Mouse (Mus musculus) heart, embryonic 11.5 days (tissue): ENCODE measurements at regions not wholly inside any gene's neighbourhood (a gene's known extent, or its start where the extent isn't known, plus 50 kb on each side); places are given as distances from the start of the nearest gene placed in this dataset.

Source experiments
- ATAC-seq: fragments of 200-750 bp; cut with Nextera tagmentation; replicated peaks from 2 replicates; pipeline ENCODE4 v1.8.0; 2017; ENCODE audit warnings: moderate library complexity; ENCODE audit not compliant: insufficient number of reproducible peaks, low FRiP score, low TSS enrichment
- H3K27ac ChIP-seq: fragments of 300-500 bp; sonication (generic); 2 replicates; pipeline ENCODE4 v1.5.1; 2014; ENCODE audit warnings: mild to moderate bottlenecking, low read depth, low read length
- H3K27me3 ChIP-seq: fragments of 300-500 bp; sonication (generic); 2 replicates; pipeline ENCODE4 v1.6.1; 2014; ENCODE audit warnings: mild to moderate bottlenecking, low read length, mixed read lengths; ENCODE audit not compliant: control insufficient read depth, insufficient read depth
- H3K36me3 ChIP-seq: fragments of 300-500 bp; sonication (generic); 2 replicates; pipeline ENCODE4 v1.6.1; 2014; ENCODE audit warnings: mild to moderate bottlenecking, low read length, moderate library complexity, mixed read lengths; ENCODE audit not compliant: control insufficient read depth, insufficient read depth
- H3K4me1 ChIP-seq: fragments of 300-500 bp; sonication (generic); 2 replicates; pipeline ENCODE4 v1.6.1; 2014; ENCODE audit warnings: low read length; ENCODE audit not compliant: control insufficient read depth, insufficient read depth
- H3K4me2 ChIP-seq: fragments of 300-500 bp; sonication (generic); 2 replicates; pipeline ENCODE4 v1.6.1; 2014; ENCODE audit warnings: mild to moderate bottlenecking, moderate library complexity
- H3K4me3 ChIP-seq: fragments of 300-500 bp; sonication (generic); 2 replicates; pipeline ENCODE4 v1.5.1; 2014; ENCODE audit warnings: low read depth, low read length
- H3K9ac ChIP-seq: fragments of 300-500 bp; sonication (generic); 2 replicates; pipeline ENCODE4 v1.6.1; 2014; ENCODE audit warnings: mild to moderate bottlenecking, low read depth, low read length, moderate library complexity
- H3K9me3 ChIP-seq: fragments of 300-500 bp; sonication (generic); replicated peaks from 2 replicates; pipeline ENCODE4 v1.6.1; 2016; ENCODE audit warnings: low read length; ENCODE audit not compliant: control insufficient read depth
- WGBS: fragments of 180-500 bp; shearing (Covaris S2); extraction: QIAGEN DNeasy Blood & Tissue Kit; methylation state at CpG from one replicate; pipeline ENCODE4 v1.1.7; 2014; ENCODE audit not compliant: insufficient replicate concordance; 5-methylcytosine and 5-hydroxymethylcytosine counted together

DNA sequence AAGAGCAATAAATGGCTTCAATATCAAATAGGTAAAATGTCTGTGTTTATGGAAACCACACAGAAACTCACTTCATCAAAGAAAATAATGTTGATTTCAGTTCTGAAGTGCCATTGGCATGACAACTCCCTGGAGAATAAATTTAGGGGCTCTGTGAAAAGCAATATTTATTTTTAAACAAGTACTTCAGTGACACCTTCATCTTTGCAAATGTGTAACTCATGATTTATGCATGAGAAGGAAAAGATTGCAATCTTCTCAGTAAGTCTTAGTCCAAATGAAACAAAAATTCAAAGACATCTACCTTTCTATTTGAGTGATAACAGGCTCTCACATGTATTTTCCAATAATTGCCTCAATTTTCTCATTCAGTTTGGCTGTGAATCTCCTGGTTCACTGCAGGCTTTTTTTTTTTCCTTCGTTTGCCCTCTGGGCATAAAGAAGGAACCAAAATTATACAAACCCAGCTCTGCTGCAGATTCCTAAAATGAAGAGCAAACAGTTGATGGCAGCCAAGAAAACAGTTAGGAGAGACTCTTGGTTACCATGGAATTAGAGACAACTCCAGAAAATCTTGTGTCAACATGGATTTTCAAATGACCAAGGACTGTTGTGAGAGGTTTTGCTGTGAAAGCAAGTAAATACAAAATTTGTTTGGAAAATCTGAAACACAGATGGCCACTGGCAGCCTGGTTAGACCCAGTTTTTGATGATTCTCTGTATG is 230.3 kb upstream of the Ctso start:
- Histone ChIP-seq H3K9ac (no peak overlapping the region), H3K4me1 (no peaks in the 10 kb centered on the region), H3K27me3 (no peaks in the 10 kb centered on the region), H3K27ac (no peak overlapping the region), H3K4me2 (no peak overlapping the region), H3K4me3 (no peak overlapping the region), H3K36me3 (no peaks in the 10 kb centered on the region), H3K9me3 (no peaks in the 10 kb centered on the region)
- 59% methylated on average over 1 of the region's 1 CpGs for WGBS
- no peak for ATAC-seq

DNA sequence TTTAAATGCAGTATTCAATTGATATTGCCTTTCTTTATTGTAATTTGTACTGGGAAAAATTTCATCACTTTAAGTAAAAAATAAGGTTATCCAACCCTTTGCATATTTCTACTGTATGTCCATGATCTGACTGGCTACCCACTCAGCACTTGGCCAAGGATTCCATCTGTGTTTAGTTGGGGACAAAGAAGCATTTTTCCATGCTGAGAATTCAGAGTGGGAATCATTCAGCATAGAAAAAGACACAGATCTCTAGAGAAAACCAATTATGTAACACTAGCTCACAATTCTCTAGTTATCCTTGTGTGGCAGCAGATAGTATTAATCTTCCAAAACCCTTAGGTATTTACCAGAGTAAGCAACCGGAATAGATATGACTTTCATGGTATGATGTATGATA is 213.5 kb upstream of the Ctso start:
- Histone ChIP-seq H3K36me3 (no peaks in the 10 kb centered on the region), H3K9me3 (no peaks in the 10 kb centered on the region), H3K27me3 (no peaks in the 10 kb centered on the region), H3K27ac (no peak overlapping the region), H3K9ac (no peak overlapping the region), H3K4me1 (no peaks in the 10 kb centered on the region), H3K4me3 (no peak overlapping the region), H3K4me2 (no peak overlapping the region)
- ATAC-seq: no peak
- 85% methylated on average over 1 of the region's 1 CpGs for WGBS

DNA sequence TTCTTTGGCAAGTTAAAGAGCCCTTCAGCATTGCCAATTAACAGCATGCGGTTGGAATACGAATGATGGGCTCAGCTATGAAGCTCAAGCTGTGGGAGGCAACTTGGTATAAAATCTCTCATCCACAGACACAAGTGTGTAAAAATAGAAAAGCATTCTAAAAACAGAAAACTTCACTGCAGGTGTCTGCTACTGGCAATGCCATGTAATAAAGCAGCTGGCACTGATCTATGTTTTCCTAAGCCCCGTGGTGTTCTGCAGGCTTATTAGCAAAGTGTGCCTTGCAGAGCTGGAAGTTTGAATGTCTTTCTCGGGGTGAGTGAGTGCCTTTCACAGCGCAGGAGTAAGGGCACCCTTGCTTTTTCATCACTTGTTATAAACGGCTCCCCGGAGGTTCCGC is 196.9 kb upstream of the Ctso start:
- H3K27ac ChIP-seq: no peak overlapping the region
- no peaks in the 10 kb centered on the region for H3K9me3 ChIP-seq
- H3K4me1 ChIP-seq: no peaks in the 10 kb centered on the region
- no peak overlapping the region for H3K9ac ChIP-seq
- ATAC-seq: no peak
- no peaks in the 10 kb centered on the region for H3K36me3 ChIP-seq
- H3K4me3 ChIP-seq: no peak overlapping the region
- H3K4me2 ChIP-seq: no peak overlapping the region
- no peaks in the 10 kb centered on the region for H3K27me3 ChIP-seq
- 58% methylated on average over 8 of the region's 8 CpGs for WGBS

DNA sequence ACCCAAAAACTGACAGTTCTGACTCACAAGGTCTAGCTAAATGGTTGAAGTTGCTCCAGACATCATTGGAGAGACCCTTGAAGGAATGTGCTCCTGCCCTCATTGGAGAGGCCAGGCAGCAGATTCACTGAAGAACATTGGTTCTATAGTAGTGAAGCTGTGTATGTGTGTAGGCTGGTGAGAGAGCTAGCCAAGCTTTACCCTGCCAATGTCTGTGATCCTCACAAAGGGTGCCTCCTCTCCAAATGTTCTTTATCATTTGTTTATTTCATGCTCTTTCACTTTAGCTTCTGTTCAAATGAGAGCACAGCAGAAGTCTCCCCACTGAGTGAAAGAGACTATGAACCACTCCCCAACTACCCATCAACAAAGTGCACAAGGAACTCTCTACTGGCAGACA is 195.6 kb upstream of the Ctso start:
- no peaks in the 10 kb centered on the region for H3K4me1 ChIP-seq
- H3K27ac ChIP-seq: no peak overlapping the region
- no peaks in the 10 kb centered on the region for H3K36me3 ChIP-seq
- H3K4me2 ChIP-seq: no peak overlapping the region
- no peak overlapping the region for H3K9ac ChIP-seq
- no peak for ATAC-seq
- no peaks in the 10 kb centered on the region for H3K9me3 ChIP-seq
- no peak overlapping the region for H3K4me3 ChIP-seq
- no peaks in the 10 kb centered on the region for H3K27me3 ChIP-seq

DNA sequence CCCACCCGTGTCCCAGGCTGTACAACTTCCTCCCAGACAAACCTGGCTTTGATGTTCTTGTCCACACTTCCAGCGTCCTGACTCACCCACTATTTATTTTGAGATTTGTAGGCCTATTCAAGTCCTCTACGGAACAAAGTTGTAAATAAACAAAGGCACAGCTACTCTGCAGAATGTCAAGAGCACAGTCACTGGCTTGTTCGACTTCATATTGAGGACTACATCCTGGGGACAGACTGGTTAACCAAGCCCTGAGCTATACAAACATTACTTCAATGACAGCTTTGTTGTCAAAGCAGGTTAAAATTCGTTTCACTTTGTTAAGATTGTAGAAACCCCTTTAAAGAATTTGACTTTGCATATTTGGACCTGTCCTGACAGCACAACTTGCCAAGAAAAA is 190.3 kb upstream of the Ctso start:
- 26% methylated on average over 5 of the region's 5 CpGs for WGBS
- no peak for ATAC-seq
- no peak overlapping the region for H3K27ac ChIP-seq
- no peak overlapping the region for H3K4me2 ChIP-seq
- no peaks in the 10 kb centered on the region for H3K27me3 ChIP-seq
- H3K9me3 ChIP-seq: no peaks in the 10 kb centered on the region
- H3K4me1 ChIP-seq: no peaks in the 10 kb centered on the region
- no peak overlapping the region for H3K9ac ChIP-seq
- H3K36me3 ChIP-seq: no peaks in the 10 kb centered on the region
- H3K4me3 ChIP-seq: no peak overlapping the region

DNA sequence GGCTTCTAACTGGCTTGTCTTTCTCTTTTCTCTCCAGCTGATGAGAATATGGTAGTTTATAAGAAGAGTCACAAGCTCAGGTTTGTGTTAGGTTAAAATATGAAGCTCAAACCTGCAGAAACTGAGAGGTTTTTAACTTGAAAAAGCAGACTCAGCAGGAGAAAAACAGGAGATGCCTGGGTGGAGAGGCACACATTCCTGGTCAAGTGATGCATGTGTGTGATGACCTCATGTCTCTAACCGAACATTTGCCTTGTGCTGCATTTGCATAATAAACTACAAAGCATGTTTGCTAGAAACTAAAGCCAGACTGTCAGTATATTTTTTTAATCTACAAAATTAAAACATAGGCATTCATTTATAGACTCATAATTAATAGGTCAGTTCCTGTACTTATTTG is 182.2 kb upstream of the Ctso start:
- WGBS: 54% methylated on average over 1 of the region's 1 CpGs
- ATAC-seq: no peak
- Histone ChIP-seq H3K9ac (no peak overlapping the region), H3K27me3 (no peaks in the 10 kb centered on the region), H3K4me3 (no peak overlapping the region), H3K4me2 (no peak overlapping the region), H3K9me3 (no peaks in the 10 kb centered on the region), H3K4me1 (no peaks in the 10 kb centered on the region), H3K27ac (no peak overlapping the region), H3K36me3 (no peaks in the 10 kb centered on the region)

DNA sequence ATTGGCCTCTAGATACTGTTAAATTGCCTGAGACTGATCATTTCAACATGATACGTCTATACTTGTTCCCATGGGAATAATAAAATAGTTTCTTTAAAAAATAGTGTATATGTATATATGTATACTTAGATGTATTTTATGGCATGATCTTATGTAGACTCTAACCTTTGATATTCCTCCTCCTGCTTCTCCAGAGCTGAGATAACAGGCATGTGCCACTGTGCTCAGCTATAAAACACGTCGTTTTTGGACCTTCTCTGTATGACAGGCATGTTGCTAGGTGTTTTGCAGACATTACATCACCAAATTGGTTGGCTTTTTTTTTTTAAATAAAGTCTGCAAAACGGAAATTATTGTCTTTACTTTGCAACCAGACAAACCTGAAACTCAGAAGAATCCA is 179.4 kb upstream of the Ctso start:
- Histone ChIP-seq H3K4me3 (no peak overlapping the region), H3K27me3 (no peaks in the 10 kb centered on the region), H3K9ac (no peak overlapping the region), H3K36me3 (no peaks in the 10 kb centered on the region), H3K27ac (no peak overlapping the region), H3K9me3 (no peaks in the 10 kb centered on the region), H3K4me2 (no peak overlapping the region), H3K4me1 (no peaks in the 10 kb centered on the region)
- 68% methylated on average over 4 of the region's 4 CpGs for WGBS
- no peak for ATAC-seq

DNA sequence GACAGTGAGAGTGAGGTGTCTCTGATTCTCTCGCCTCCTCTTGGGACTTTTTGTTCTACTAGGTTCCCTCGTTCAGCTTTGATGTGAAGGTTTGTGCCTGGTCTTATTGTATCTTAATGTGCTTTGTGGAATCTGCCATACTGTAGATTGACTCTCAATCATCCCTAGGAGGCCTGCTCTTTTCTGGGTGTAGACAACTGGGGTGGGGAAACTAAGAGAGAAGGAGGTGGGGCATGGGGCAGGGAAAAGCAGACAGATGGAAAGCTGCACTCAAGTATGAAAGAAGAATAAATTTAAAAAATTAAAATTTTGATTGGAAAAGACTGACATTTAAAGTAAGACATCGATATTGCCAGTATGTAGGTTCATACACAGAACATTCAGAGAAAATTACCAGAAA is 172.0 kb upstream of the Ctso start:
- Histone ChIP-seq H3K9ac (no peak overlapping the region), H3K36me3 (no peaks in the 10 kb centered on the region), H3K27me3 (no peaks in the 10 kb centered on the region), H3K9me3 (no peaks in the 10 kb centered on the region), H3K4me2 (no peak overlapping the region), H3K4me3 (no peak overlapping the region), H3K4me1 (no peaks in the 10 kb centered on the region), H3K27ac (no peak overlapping the region)
- 76% methylated on average over 3 of the region's 3 CpGs for WGBS
- ATAC-seq: no peak

DNA sequence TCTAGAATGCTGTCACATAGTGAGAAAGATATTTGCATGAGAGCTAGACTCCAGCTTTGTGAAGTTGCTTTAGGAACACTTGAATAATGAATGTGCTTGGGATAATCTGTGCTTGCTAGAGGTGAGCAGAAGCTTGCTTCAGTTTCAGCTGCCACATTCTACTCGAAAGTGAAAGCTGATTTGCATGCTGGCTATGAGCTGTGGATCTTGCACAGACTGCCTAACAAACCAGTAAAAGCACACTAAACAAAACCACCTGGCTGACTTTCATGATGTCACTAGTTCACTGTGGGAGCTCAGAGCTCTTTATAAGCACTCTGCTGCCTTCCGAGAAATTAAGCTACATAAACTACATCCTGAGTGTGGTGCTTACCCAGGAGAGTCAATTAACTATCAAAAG is 171.5 kb upstream of the Ctso start:
- H3K4me2 ChIP-seq: no peak overlapping the region
- 59% methylated on average over 2 of the region's 2 CpGs for WGBS
- H3K9ac ChIP-seq: no peak overlapping the region
- no peak overlapping the region for H3K27ac ChIP-seq
- no peaks in the 10 kb centered on the region for H3K36me3 ChIP-seq
- no peak overlapping the region for H3K4me3 ChIP-seq
- ATAC-seq: no peak
- no peaks in the 10 kb centered on the region for H3K27me3 ChIP-seq
- H3K9me3 ChIP-seq: no peaks in the 10 kb centered on the region
- H3K4me1 ChIP-seq: no peaks in the 10 kb centered on the region
